Mouse (Mus musculus): ENCODE measurements around the gene Tnk2.

DNA sequence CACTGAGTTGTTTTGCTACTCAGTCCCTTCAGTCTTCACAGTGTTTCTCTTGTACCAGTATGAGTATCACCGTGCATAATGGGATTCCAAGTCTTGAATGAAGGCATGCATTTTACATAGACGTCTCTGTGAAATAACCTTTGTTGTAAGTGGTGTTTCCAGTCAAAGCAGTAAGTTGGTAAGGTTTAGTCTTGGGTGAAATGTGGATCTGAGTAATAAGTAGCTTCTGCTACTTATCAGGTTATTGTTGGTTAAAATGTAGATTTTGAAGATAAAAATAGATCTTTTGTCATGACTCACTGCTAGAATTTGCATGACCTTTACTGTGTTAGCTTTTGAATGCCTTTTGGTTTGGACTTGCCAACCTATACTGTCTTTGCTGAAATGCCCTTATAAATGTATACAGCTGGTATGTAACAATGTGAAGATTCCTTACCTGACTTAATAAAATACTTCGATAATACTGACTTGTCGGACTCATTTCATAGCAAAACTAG, 11.3 kb upstream of the Tnk2 start:
- TF ChIP-seq USF1 (IDR thresholded peaks at IDR 0.05; ENCODE audit: low read depth) (no peak), POLR2A (IDR thresholded peaks at IDR 0.05; ENCODE audit: insufficient read length, low read depth) (no peak), REST (IDR thresholded peaks at IDR 0.05; ENCODE audit: insufficient read depth, insufficient read length) (no peak), SRF (IDR thresholded peaks at IDR 0.05; ENCODE audit: control insufficient read depth, insufficient read length, low read depth) (no peak), TCF12 (IDR thresholded peaks at IDR 0.05; ENCODE audit: insufficient read depth, poor library complexity, severe bottlenecking) (no peak), CEBPB (IDR thresholded peaks at IDR 0.05; ENCODE audit: insufficient read depth, poor library complexity, severe bottlenecking) (no peak), E2F4 (IDR thresholded peaks at IDR 0.05; ENCODE audit: insufficient read depth) (no peak), POLR2AphosphoS2 (IDR thresholded peaks at IDR 0.05; ENCODE audit: insufficient read length, low read depth) (no peak), MAX (IDR thresholded peaks at IDR 0.05; ENCODE audit: low read depth) (no peak), TCF3 (IDR thresholded peaks at IDR 0.05; ENCODE audit: insufficient read length, low read depth) (no peak), MYOD1 (IDR thresholded peaks at IDR 0.05; ENCODE audit: control insufficient read depth in 1 of 3, insufficient read length in 2 of 3, low read depth in 2 of 3) (no peak), MYOG (IDR thresholded peaks at IDR 0.05; ENCODE audit: control insufficient read depth in 1 of 3, insufficient read depth in 1 of 3, insufficient read length in 2 of 3, low read depth in 2 of 3) (no peak)

Measured in myocyte (in vitro differentiated cells).